Mouse (Mus musculus): ENCODE results near the gene Fam219b. TPM values are rescaled to one million over a fixed set of nuclear protein-coding genes. Genes with fewer than 3 reads are reported as not detected.

Fam219b gene
- total and polyA plus RNA-seq, 3 experiments: 8.1 to 12.2 (median 11.3) TPM

GRCm38 (mm10) chr9:57531946-57532345 is 5.4 kb upstream of the Fam219b start:
- ATAC-seq (ENCODE audit: extremely low read depth, insufficient number of reproducible peaks, low FRiP score, poor library complexity, severe bottlenecking) (no peak), DNase-seq (ENCODE audit: low spot score) (no peak)
- Histone ChIP-seq H3K36me3 (replicated peaks) (peaks cover 83% of the 10 kb centered on the region), H3K4me1 (ENCODE audit: insufficient read depth, low read depth, low read length) (peaks cover 19% of the 10 kb centered on the region), H3K4me3 (ENCODE audit: low read depth, low read length) (no peak overlapping the region), H3K27me3 (ENCODE audit: insufficient read depth, low read length) (no peaks in the 10 kb centered on the region), H3K9me3 (replicated peaks) (no peaks in the 10 kb centered on the region)
- no peak for TF ChIP-seq CTCF (IDR thresholded peaks at IDR 0.05; ENCODE audit: low read depth, low read length)
- TF ChIP-seq GATA1 (IDR thresholded peaks at IDR 0.05; ENCODE audit: borderline replicate concordance, low read length): no peak
- TF ChIP-seq POLR2AphosphoS5 (IDR thresholded peaks at IDR 0.05; ENCODE audit: insufficient replicate concordance, low read depth, low read length): no peak
- TF ChIP-seq TAL1 (conservative IDR thresholded peaks at IDR 0.05; ENCODE audit: low read depth, low read length): no peak
- no peak for TF ChIP-seq GATA2 (IDR thresholded peaks at IDR 0.05; ENCODE audit: borderline replicate concordance, low read depth, low read length)

- H3K9me3 ChIP-seq (replicated peaks): no peaks in the 10 kb centered on the region
- DNase-seq (ENCODE audit: low spot score) (no peak), ATAC-seq (ENCODE audit: extremely low read depth, insufficient number of reproducible peaks, low FRiP score, poor library complexity, severe bottlenecking) (no peak)
- peak overlapping the region; percentile 93; the same call in 1 of the 2 replicates for H3K4me3 ChIP-seq (ENCODE audit: low read depth, low read length)
- peaks cover 77% of the 10 kb centered on the region for H3K36me3 ChIP-seq (replicated peaks)
- no peak for TF ChIP-seq POLR2AphosphoS5 (IDR thresholded peaks at IDR 0.05; ENCODE audit: insufficient replicate concordance, low read depth, low read length)
- peaks cover 45% of the 10 kb centered on the region for H3K4me1 ChIP-seq (ENCODE audit: insufficient read depth, low read depth, low read length)
- H3K27me3 ChIP-seq (ENCODE audit: insufficient read depth, low read length): no peaks in the 10 kb centered on the region
These were observed 966 bp upstream of the Fam219b start for GRCm38 (mm10) chr9:57536362-57536761.

- Histone ChIP-seq H3K4me3 (ENCODE audit: low read depth, low read length) (peak overlapping the region; percentile 93), H3K36me3 (replicated peaks) (peaks cover 77% of the 10 kb centered on the region), H3K9me3 (replicated peaks) (no peaks in the 10 kb centered on the region), H3K27me3 (ENCODE audit: insufficient read depth, low read length) (no peaks in the 10 kb centered on the region), H3K4me1 (ENCODE audit: insufficient read depth, low read depth, low read length) (peaks cover 43% of the 10 kb centered on the region)
- DNase-seq (ENCODE audit: low spot score): no peak
- ATAC-seq (ENCODE audit: extremely low read depth, insufficient number of reproducible peaks, low FRiP score, poor library complexity, severe bottlenecking): no peak
- TF ChIP-seq TAL1 (conservative IDR thresholded peaks at IDR 0.05; ENCODE audit: low read depth, low read length) (no peak), CTCF (IDR thresholded peaks at IDR 0.05; ENCODE audit: low read depth, low read length) (no peak), GATA2 (IDR thresholded peaks at IDR 0.05; ENCODE audit: borderline replicate concordance, low read depth, low read length) (no peak)
These were observed 427 bp downstream of the Fam219b start for GRCm38 (mm10) chr9:57537728-57538181.

GRCm38 (mm10) chr9:57539550-57539949 is 2.2 kb downstream of the Fam219b start:
- DNase-seq (ENCODE audit: low spot score) (no peak), ATAC-seq (ENCODE audit: extremely low read depth, insufficient number of reproducible peaks, low FRiP score, poor library complexity, severe bottlenecking) (no peak)
- H3K4me1 ChIP-seq (ENCODE audit: insufficient read depth, low read depth, low read length): peaks cover 47% of the 10 kb centered on the region
- H3K9me3 ChIP-seq (replicated peaks): no peaks in the 10 kb centered on the region
- TF ChIP-seq CTCF (IDR thresholded peaks at IDR 0.05; ENCODE audit: low read depth, low read length) (no peak), POLR2AphosphoS5 (IDR thresholded peaks at IDR 0.05; ENCODE audit: insufficient replicate concordance, low read depth, low read length) (no peak), TAL1 (conservative IDR thresholded peaks at IDR 0.05; ENCODE audit: low read depth, low read length) (no peak), GATA1 (IDR thresholded peaks at IDR 0.05; ENCODE audit: borderline replicate concordance, low read length) (no peak), GATA2 (IDR thresholded peaks at IDR 0.05; ENCODE audit: borderline replicate concordance, low read depth, low read length) (no peak)
- no peak overlapping the region for H3K4me3 ChIP-seq (ENCODE audit: low read depth, low read length)
- H3K27me3 ChIP-seq (ENCODE audit: insufficient read depth, low read length): no peaks in the 10 kb centered on the region
- H3K36me3 ChIP-seq (replicated peaks): peaks cover 77% of the 10 kb centered on the region

- TF ChIP-seq CTCF (IDR thresholded peaks at IDR 0.05; ENCODE audit: low read depth, low read length) (peak; percentile 32; the same call in 1 of the 2 replicates), GATA1 (IDR thresholded peaks at IDR 0.05; ENCODE audit: borderline replicate concordance, low read length) (no peak), POLR2AphosphoS5 (IDR thresholded peaks at IDR 0.05; ENCODE audit: insufficient replicate concordance, low read depth, low read length) (no peak), GATA2 (IDR thresholded peaks at IDR 0.05; ENCODE audit: borderline replicate concordance, low read depth, low read length) (no peak)
- Histone ChIP-seq H3K9me3 (replicated peaks) (no peaks in the 10 kb centered on the region), H3K4me1 (ENCODE audit: insufficient read depth, low read depth, low read length) (peaks cover 42% of the 10 kb centered on the region), H3K4me3 (ENCODE audit: low read depth, low read length) (no peak overlapping the region), H3K27me3 (ENCODE audit: insufficient read depth, low read length) (no peaks in the 10 kb centered on the region), H3K36me3 (replicated peaks) (peaks cover 80% of the 10 kb centered on the region)
- ATAC-seq (ENCODE audit: extremely low read depth, insufficient number of reproducible peaks, low FRiP score, poor library complexity, severe bottlenecking) (no peak), DNase-seq (ENCODE audit: low spot score) (peak; percentile 31)
These were observed 4.0 kb downstream of the Fam219b start for GRCm38 (mm10) chr9:57541312-57541711.

- ATAC-seq (ENCODE audit: extremely low read depth, insufficient number of reproducible peaks, low FRiP score, poor library complexity, severe bottlenecking): no peak
- Histone ChIP-seq H3K9me3 (replicated peaks) (no peaks in the 10 kb centered on the region), H3K27me3 (ENCODE audit: insufficient read depth, low read length) (no peaks in the 10 kb centered on the region), H3K36me3 (replicated peaks) (peaks cover 98% of the 10 kb centered on the region), H3K4me1 (ENCODE audit: insufficient read depth, low read depth, low read length) (peaks cover 38% of the 10 kb centered on the region), H3K4me3 (ENCODE audit: low read depth, low read length) (no peak overlapping the region)
- TF ChIP-seq TAL1 (conservative IDR thresholded peaks at IDR 0.05; ENCODE audit: low read depth, low read length) (no peak), CTCF (IDR thresholded peaks at IDR 0.05; ENCODE audit: low read depth, low read length) (no peak), GATA1 (IDR thresholded peaks at IDR 0.05; ENCODE audit: borderline replicate concordance, low read length) (no peak), GATA2 (IDR thresholded peaks at IDR 0.05; ENCODE audit: borderline replicate concordance, low read depth, low read length) (no peak), POLR2AphosphoS5 (IDR thresholded peaks at IDR 0.05; ENCODE audit: insufficient replicate concordance, low read depth, low read length) (no peak)
- no peak for DNase-seq (ENCODE audit: low spot score)
These were observed 6.6 kb downstream of the Fam219b start for GRCm38 (mm10) chr9:57543951-57544350.

GRCm38 (mm10) chr9:57547287-57547686 is 10.0 kb downstream of the Fam219b start:
- peaks cover 85% of the 10 kb centered on the region for H3K36me3 ChIP-seq (replicated peaks)
- no peaks in the 10 kb centered on the region for H3K9me3 ChIP-seq (replicated peaks)
- TF ChIP-seq TAL1 (conservative IDR thresholded peaks at IDR 0.05; ENCODE audit: low read depth, low read length): no peak
- no peak for TF ChIP-seq GATA1 (IDR thresholded peaks at IDR 0.05; ENCODE audit: borderline replicate concordance, low read length)
- no peak for TF ChIP-seq GATA2 (IDR thresholded peaks at IDR 0.05; ENCODE audit: borderline replicate concordance, low read depth, low read length)
- no peak for TF ChIP-seq POLR2AphosphoS5 (IDR thresholded peaks at IDR 0.05; ENCODE audit: insufficient replicate concordance, low read depth, low read length)
- no peak for TF ChIP-seq CTCF (IDR thresholded peaks at IDR 0.05; ENCODE audit: low read depth, low read length)
- peaks cover 27% of the 10 kb centered on the region for H3K4me1 ChIP-seq (ENCODE audit: insufficient read depth, low read depth, low read length)
- DNase-seq (ENCODE audit: low spot score) (no peak), ATAC-seq (ENCODE audit: extremely low read depth, insufficient number of reproducible peaks, low FRiP score, poor library complexity, severe bottlenecking) (no peak)
- H3K4me3 ChIP-seq (ENCODE audit: low read depth, low read length): no peak overlapping the region
- H3K27me3 ChIP-seq (ENCODE audit: insufficient read depth, low read length): no peaks in the 10 kb centered on the region
